Mouse (Mus musculus): Measurements from ENCODE around the gene Iqgap2.

Iqgap2 gene

DNA sequence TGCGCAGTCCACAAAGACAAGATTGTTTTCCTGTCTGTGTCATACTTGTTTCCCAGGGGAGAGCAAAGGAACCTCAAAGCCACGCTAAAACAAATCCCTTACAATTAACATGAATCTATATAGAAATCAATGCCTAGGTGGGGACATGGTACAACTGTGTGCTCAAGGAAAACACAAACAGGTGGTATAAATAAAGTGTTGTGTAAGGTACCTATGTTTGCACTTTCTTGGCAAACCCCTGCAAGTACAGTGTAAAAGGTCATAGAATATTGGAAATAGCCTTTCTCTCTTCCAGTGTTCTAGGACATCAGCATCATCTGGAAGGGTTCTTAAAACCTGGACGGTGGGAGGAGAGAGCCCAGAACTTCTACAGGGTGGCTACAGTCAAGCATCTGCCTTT lies 7.3 kb downstream of the Iqgap2 start:
- no peak for DNase-seq (ENCODE audit: low spot score)

DNA sequence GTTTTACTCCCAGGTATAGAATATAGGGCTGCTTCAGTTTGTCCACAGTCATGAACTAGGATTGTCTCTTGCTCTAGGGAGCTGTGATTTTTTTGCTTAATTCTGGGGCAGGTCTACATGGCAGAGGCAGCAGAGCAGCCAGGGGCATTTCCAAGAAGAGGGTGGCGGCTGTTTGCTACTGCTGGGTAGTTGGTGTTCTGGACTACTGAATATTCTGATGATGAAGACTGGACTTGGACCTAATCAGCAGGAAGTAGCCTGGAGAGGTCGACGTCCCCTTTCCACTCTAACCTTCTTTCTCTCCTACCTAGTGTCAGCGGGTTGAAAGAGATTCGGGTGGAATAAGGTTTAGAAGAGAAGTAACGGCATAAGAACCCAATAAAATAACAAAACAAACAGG lies 9.7 kb downstream of the Iqgap2 start:
- DNase-seq (ENCODE audit: low spot score), result no peak

DNA sequence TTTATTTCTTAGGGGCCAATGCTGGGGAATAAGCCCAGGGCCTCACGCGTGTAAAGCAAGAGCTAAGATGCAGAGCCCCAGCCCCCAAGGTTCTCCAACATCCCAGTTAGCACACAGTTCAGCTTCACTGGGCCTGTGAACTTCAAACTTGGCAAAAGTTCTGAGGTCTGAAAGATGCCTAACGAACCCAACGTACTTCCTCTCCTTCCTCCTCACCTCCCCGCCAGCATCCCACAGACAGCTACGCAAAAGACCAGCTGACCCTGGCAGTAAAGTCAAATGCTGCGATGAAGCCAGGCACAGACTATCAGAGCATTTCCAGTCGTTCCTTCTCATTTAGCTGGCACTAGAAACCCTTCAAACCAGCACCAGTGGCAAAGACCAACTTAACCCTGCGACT lies 10.3 kb downstream of the Iqgap2 start:
- DNase-seq (ENCODE audit: low spot score), result no peak

DNA sequence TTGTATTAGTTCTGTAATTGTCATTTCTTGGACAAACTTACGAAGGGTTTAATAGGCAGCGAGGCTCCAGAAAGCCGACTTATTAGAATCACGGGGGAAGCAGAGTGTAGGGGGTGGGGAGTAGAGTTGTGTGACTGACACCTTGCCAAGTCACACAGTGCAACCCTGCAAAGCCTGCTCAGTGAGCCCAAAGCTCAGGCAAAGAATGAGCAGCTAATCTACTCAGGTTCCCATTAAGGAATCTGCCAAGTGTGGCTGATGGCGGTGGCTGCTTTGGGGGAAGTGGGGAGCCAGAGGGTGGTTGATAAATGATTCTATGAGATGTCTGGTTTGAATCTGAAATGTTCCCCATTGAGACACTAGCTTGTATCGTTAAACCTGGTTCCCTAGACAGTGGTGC lies 11.1 kb downstream of the Iqgap2 start:
- DNase-seq (ENCODE audit: low spot score), result peak; percentile 35

DNA sequence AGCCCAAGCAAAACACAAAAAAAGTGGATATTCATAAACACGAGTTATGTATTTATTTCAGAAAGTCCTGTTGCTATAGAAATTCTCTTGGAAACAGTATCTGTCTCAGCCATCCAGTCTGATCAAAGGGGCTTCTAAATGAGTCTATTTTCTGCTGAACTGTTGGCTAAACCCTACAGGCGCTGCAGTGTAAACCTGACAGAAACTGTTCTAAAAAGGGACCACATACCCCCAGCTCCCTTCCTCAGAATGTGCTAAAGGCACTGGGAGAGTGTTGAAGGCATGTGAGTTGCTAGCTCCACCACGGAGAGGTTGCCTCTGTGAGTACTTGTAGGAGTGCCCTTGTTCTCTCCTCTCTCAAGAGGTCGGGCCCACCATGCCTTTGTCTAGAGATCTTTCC lies 19.7 kb downstream of the Iqgap2 start:
- no peak for DNase-seq (ENCODE audit: low spot score)

DNA sequence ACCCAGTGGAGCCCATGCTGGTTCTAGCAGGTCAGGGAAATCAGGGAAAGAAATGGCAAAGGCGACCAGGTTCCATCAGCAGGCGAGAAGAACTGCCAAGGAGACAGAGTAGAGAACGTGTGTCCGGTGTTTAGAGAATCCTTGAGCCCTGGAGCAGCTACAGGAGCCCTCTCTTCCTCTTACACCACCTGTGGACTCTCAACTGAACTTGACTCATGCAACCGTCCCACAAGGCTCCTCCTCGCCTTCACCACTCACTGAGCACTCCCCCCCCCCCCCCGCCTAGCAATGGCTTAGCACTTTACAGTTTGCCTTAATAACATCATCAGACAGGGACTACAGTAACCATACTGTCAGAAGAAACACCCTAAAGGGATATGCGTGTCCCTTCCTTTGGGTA lies 21.1 kb downstream of the Iqgap2 start:
- DNase-seq (ENCODE audit: low spot score), result no peak

DNA sequence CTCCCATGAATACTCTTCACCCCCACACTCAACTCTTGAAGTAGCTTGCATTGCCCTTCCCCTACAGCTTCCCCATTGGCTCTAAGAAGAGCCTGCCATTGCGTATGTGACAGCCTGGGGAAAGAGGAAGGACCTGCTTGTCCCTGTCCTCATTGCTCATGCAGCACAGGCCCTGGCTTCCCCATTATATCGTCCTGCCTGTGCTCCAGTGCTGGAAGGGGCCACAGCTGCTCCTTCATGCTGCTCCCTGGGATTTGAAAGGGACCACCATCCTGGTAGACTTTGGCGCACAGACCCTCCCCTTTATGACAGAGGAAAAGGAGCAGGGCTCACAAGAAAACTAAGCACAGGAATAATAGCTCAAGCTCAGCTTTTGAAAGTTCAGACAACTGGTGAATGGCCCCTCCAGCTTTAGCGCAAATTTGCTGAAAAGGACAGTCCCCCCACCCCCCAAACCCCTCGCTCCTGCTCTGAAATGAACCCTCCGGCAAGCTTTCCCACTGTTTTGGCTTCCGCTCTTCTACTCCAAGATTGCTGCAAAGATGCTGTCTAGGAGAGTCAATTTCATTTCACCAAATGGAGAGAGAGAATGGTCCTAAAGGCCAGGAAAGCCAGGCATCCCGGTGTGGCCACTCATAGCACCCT lies 22.7 kb downstream of the Iqgap2 start:
- no peak for DNase-seq (ENCODE audit: low spot score)

DNA sequence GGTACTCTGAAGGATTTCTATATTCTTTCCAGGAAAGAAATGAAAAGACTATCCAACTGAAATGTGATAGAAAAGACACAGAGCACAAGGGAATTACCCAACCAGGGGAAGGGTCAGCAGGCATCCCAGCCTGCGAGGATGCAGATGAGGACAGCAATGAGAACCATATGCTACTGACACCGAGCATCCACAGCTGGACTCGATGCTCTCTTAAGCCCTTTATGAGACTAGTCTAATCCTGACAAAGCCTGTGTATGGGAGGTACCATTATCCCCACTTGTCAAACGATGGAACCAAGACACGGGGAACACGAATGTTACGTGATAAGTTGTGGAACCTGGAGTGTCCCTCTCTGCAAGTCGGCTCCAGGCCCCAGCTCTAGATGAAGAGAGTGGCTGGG lies 29.5 kb downstream of the Iqgap2 start:
- no peak for DNase-seq (ENCODE audit: low spot score)

DNA sequence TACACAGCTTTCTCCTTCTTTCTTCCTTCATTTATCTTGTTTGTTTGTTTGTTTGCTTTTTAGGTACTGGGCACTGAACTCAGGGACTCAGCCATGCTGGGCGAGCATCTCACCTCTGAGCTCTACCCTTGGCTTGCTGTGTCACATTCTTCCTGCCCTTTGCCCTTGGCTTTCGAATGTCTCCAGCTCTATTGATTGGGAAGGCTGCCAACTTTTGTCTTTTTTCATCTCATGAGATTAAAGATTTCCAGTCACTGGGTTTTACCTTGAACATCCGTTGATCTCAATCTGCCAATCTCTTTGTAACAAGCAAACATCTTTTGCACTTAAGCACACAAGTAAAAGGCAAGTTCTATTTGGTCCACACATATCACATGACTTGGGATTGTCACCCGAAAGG lies 32.5 kb downstream of the Iqgap2 start:
- no peak for DNase-seq (ENCODE audit: low spot score)

DNA sequence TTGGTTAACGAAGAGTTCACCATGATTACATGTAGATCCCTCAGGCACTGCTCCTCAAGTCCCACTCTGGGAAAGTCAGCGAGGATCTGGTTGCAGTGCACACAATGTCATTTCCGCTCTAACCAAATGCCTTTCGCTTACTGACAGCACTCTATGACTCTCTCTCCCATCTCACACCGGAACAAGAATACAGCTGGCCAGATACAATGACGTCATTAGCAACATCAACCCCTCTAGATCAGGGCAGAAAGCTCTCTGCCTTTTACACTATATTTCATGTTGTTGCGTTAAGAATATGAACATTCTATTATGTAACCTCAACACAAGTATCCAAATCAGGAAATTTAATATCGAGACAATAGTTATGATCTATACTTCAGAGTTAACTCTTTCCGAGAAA lies 32.9 kb downstream of the Iqgap2 start:
- no peak for DNase-seq (ENCODE audit: low spot score)

DNA sequence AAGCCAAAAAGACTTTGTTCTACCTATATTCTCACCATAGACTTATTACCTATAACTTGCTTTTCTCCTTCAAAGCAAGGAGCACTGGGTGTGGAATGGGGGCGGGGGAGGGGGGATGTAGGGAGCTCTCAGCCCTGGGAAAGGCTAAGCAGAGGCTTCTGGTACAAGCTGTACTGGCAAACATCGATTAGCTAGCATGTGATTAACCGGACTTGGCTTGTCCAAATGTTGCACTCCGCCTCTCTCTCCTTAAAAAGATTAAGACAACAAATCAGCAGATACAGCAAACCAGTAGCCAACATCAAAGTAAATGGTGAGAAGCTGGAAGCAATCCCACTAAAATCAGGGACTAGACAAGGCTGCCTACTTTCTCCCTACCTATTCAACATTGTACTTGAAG lies 36.2 kb downstream of the Iqgap2 start:
- no peak for DNase-seq (ENCODE audit: low spot score)

DNA sequence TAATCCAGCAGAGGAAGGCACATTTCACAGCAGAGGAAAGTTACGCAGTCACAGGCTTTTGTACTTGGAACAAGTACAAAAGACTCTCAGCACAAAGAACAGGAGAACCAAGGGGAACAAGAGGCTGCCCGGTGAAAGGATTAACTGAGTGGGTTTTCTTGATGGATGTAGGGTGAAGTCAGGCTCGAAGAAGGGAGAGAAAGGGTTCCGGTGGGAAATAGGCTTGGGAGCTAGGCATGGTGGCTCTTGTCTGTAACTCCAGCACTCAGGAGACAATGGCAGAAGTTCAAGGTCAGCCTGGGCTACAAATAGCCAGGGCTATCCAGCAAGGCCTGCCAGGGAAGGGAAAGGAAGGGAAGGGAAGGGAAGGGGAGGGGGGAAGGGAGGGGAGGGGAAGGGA lies 40.1 kb downstream of the Iqgap2 start:
- DNase-seq (ENCODE audit: low spot score), result no peak

DNA sequence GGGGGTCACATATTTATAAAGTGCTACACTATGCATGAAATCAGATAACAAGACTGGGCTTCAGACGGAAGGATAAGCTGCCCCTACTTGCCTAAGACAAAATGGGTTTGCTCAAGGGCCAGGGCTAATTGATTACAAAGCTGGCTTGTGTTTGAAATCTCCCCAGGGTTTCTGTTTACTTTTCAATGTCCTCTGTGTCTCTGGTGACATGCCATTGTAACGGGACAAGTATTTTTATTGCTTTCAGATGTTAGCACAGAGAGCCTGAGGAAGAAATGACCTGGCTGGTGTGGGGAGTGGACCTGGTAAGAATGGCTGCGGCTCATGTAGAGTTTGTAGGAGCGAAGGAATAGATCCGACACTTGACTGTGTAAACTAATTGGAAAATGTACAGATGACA lies 41.3 kb downstream of the Iqgap2 start:
- DNase-seq (ENCODE audit: low spot score), result no peak

DNA sequence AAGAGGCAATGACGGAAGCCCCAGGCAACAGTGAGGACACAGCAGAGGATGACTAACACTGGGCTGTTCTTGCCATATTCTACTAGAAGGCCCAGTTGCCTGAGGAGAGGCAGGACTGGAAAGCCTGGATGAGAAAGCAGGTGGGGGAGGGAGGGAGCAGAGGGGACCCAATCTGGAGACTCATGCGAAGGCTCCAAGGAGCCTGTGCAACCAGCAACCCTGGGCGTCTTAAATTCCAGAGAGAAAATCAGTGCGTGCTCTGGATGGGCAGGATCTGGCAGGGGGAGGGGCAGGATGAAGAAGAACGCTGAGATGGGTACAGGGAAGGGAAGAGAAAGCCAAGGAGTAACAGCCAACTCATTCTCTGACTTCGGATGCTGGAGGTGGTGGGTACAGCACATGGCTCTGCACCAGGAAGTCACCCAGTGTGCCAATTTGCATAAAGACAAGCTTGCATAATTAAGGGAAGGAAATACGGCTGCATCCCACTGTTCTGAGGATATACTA lies 42.2 kb downstream of the Iqgap2 start:
- DNase-seq (ENCODE audit: low spot score), result no peak

DNA sequence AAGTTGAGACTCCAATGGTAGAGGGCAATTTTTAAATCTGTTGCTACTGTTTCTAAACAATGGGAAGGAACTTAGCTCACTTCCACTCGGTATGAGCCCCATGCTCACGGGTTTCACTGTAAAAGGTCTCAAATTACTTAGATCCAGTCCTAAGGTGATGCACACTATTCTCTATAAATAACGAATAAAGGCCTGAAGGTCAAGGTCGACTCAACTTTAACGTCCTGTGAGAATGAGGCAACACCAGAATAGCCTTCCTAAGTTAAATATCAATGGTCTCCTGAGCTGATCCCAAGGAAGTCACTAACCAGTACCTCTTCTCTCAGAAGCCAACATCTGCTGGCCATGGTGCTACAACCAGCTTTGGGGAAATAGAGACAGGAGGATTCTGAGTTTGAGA lies 45.4 kb downstream of the Iqgap2 start:
- DNase-seq (ENCODE audit: low spot score), result no peak

DNA sequence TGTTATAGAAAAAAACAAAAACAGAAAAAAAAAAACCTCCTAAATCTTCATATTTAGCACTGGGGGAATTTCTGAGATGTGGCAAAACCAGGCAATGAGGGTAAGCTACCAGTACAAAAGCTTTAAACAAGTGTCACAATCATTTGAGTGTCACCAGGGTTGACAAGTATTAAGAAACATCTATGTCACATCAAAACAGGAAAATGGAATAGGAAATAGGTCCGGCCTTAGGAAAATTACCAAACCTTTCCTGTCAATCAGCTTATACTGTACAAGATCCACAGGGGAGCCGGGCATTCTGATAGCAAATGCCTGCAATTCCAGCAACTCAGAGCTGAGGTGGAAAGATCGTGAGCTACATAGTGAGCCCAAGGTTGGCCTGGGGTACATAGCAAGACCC lies 46.8 kb downstream of the Iqgap2 start:
- DNase-seq (ENCODE audit: low spot score), result no peak

DNA sequence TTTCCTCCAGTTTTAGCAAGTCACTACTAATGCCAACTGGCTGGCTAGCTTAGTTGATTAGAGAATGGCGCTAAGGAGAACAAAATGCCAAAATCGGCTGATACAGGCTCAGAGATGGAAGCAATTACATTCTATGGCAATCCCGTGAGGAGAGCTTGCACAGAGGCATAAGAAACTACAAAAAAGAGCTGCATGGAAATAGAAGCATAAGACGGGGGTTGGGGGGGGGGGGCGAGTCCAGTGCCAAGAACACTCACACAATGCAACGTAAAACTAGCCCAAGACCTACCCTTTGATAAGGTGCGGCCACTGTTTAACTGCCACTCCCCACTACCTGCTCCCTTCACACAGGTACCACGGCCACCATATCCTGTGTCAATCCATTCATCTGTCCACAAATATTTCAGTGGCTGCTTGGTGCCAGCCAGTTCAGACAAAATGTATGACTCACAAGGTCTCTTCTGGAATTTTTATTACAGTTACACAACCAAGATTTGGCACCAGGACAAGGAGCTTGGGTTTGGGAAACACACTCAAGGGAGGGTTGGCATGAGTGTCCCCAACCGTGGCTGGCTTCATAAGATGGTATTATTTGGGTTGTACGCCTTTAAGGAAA lies 48.2 kb downstream of the Iqgap2 start:
- peak; percentile 48 for DNase-seq (ENCODE audit: low spot score)

DNA sequence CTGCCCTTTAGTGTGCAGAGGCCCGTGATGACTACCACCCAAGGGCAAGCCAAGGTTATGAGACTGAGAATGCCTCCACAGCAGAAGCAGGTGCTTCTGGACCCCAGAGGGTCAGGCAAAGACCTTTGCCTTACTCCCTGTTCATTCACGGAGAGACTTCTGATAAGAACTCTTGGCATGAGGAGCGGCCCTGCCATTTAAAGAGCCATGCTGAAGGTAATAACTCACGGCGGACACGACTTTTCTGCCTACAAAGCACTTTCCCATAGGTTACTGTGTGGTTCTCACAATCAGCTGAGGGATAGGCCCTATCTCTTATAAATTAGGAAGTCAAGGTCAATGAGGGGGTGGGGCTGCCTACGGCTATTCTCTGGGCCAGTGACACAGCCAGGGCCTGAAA lies 48.9 kb downstream of the Iqgap2 start:
- DNase-seq (ENCODE audit: low spot score), result no peak

DNA sequence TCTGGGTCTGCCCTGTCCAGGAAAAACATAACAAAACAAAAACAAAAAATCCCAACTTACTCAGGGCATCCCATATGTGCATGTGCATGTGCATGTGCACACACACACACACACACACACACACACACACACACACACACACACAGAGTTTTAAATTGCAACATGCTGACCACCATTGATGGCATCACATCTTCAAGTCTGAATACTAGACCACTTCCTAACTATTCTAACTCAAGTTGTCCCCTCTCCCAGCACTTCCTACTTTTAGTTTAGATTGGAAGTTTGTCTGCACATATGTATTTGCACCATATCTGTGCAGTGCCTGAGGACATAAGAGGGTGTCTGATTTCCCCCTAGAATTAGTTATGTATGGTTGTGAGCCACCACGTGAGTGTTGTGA lies 49.8 kb downstream of the Iqgap2 start:
- no peak for DNase-seq (ENCODE audit: low spot score)

DNA sequence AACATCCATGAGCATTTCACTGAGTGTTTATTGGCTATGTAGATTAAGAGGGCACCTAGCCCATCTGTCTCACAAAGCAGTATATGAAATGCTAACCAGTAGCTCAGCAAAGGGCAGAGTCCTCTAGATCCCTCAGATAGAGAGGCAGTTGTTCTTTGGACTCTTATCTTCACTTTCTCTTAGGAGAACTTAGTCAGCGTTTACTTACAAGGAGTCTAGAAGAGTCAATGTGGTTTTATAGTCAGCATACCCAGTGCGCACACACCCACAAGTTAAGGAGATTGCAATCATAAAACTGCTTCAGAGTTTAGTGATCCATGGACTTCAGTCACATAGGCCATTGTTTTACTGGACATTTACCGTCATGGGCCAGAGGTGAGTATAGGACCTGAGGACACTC lies 54.8 kb downstream of the Iqgap2 start:
- no peak for DNase-seq (ENCODE audit: low spot score)

DNA sequence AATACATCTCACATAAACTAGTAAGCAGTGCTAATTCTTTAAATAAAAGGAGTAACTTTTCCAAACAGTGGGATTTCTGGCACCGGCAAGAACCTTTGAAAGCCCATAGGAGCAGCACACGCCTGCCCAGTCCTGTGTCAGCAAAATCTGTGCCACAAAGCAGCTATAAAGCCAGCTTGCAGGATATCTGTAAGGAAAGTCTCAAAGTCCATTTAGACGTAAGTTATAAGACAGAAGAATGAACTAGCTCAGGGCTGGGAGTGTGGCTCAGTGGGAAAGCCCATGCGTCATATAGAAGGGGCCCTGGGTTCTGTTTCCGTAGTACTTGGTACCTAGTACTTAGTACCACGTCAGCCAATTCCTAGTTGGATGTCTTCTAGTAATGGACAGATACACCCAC lies 58.2 kb downstream of the Iqgap2 start:
- DNase-seq (ENCODE audit: low spot score), result no peak

DNA sequence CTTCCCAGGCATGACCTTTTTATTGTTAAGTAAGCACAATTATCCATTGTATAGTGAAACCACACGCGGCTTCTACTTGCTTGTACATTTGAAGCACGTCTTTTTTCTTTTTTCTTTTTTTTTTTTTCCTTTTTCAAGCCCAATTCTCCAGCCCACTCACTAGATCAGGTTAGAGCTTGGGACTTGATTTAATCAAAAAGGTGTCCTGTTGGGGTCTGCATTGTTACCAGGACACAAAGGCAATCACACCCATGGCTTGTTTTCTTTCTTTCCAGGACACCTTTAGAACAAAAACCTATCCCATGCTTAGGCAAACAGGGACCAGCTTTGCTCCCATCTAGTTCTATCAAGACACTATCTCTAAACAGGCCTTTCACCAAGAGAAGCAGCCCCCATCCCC lies 59.0 kb downstream of the Iqgap2 start:
- DNase-seq (ENCODE audit: low spot score), result no peak

DNA sequence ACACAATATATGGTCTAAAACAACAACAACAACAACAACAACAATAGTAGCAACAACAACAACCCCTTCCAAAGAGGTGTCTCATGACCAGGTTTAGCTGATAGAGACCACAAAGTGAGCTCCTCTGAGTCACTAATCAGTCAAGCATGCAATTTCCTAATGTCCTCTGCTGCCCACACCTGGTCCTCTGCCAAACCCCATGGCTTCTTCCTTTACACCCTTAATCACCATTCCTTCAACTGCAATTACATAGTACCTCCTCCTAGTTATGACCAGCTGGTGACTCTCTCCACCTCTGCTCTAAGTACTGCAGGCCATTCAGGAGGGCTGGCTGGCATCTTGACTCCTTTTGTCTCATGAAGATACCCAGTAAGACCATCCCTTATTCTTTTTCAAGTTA lies 60.0 kb downstream of the Iqgap2 start:
- DNase-seq (ENCODE audit: low spot score), result no peak

DNA sequence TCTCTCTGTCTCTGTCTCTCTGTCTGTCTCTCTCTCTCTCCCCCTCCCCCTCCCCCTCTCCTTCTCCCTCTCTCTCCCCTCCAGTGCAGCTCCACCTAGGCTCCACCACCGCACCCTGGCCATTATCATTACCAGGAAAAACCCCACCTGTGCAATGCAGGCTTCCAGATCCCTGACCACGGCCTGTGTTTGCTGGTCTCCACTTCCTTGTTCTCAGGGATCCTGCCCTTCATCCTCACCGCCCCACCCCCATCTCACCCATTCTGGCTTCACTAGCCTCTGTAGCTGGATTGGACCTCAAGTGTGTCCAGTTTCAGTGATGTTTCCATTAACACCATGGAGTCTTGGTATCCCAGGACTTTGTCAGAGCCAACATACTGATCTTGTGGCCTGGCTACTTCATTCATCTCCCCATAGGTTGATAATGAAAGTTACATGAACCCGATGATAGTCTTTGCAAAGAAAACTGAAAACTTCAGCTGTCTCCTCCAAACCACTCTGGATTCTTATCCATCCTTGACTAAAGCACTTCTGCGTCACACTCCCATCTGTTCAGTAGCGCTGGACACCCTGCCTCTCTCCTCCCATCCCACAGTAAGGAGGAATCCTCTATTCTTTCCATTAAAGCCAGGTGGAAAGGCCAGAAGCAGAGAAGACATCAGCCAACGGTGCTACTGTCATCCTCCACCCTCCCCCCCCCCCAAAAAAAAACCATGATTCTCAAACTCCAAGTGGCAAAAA lies 62.1 kb downstream of the Iqgap2 start:
- DNase-seq (ENCODE audit: low spot score), result no peak
